Mouse (Mus musculus) urinary bladder, postnatal 10 days (tissue): ENCODE data around the gene Ext2.

Experiments
- DNase-seq: peaks from one replicate; pipeline ENCODE4 v3.0.0; 2022; ENCODE audit warnings: low spot score

The Ext2 gene

DNA sequence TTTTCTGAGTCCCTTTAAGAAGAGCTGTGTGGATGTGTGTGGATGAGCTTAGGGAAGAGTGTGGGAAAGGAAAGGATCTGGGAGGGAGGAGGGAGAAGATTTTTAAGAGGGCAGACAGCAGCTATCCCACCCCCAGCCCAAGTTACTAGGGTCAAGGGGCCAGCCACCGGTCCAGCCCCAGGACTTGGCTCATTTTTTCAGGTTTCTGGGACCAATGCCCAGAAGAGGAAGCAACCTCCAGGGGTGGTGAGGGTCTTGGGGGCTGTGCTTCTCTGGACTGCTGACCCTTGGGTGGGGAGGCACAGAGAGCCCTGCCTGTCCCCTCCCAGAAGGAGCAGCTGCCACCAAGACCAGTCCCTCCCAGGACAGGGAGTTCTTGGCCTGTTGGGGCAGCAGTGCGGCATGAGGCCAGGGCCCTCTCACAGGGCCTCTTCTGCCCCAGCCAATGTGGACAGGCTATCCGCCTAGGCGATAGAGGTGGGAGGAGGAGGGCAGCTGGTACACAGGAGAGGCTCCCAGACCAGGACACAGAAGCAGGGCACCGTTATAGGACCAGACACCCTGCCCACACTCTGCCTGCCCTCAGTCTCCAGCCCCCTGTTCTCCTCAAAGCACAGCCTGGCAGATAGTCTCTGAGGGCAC is 203.0 kb downstream of the Ext2 start:
- no peak for DNase-seq

DNA sequence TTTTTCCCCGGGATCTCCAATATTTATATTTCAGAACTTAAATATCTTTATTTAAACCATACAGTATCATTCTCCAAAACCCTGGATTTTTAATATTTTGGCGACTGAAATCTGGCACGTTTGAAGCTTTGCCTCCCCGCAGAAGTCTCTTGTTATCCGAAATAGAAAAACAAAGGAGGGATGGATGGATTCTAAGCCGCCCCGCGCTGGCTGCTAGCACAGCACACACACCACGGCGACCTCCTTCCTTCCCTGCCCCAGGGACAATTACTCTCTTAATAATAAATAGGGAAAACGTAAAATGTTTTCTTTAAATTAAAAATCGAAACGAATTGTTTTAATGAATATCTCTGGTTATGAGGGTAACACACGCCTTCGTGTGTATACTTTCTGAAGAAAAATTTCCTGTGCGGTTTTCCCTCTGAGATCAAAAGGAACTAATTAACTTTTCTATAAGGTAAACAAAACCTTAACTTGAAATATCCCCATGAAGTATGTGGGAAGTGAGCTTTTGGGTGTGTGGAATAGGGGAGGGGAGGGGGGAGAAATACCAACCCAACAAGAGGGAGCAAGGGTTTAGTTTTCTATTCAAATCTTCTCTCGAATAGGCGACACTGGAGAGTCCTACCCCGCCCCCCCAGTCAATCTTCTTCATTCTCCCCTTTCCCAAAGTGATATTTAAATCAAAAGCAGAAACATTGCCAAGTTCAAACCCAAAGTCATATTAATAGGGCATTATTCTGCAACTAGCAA is 203.7 kb downstream of the Ext2 start:
- no peak for DNase-seq

DNA sequence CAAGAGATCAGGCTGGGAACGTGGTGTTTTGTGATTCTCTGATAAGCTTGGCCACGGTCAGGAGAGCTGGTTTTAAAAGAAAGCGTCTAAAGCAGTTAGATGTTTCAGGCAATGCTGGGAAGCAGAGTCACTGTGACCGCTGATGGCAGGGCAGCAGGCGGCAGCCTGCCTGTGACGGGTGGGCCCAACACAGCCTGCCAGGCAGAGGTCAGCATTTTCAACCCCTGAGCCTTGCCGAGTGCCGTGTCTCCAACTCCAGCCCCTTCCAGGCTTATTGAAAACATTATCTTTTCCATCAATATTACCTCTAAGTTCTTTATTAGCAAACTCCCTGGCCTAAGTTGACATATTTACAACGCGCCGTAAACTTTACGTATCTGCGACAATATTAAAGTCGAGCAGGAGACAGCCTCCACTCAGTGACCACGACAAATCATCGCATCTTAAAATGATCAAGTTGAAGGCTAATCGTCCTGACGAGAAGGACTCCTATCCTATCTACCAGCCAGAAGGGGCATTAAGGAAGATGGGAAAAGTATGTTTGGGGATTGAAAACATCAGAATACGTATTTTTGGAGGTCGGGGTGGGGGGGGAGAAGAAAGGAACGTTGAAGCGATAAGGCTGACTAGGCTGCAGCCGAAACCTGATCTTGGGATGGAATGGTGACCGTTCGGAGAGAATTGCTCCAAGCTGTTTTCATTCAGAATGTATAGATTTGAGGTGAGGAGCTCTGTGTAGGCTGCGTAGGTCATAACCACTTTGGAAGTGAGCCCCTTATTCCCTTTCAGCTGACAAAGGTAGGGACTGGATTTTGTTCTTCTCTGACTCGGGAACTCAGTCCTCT is 206.3 kb downstream of the Ext2 start:
- DNase-seq = no peak

DNA sequence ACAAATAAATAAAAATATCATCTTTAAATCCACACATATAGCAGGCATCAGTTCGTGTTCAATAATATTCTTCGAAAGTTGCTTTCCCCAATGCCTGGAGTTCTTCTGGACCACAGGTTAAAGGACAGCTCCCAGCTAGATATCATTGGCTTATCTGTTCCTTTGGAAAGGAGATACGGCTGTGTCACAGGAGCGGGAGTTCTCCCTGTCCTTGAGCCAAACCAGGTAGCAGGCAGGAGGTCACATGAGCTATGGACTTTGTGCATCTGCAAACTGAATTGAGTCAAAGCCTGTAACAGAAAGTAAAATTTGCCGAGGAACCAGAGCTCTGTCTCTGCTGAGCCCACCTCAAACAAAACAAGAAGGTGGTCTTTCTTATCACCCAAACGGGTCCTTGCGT is 209.3 kb downstream of the Ext2 start:
- no peak for DNase-seq
